Mouse (Mus musculus): ENCODE data around the gene Taf5. TPM values are rescaled to one million over a fixed set of nuclear protein-coding genes. Genes with fewer than 3 reads are reported as not detected.

Gene Taf5
- polyA plus RNA-seq, 1 experiment from 2014 or later, result 4.3 TPM

- 78% methylated on average over 4 of the region's 4 CpGs for WGBS
- Histone ChIP-seq H3K4me2 (replicated peaks; ENCODE audit: low read depth, low read length) (no peak overlapping the region), H3K4me1 (ENCODE audit: insufficient read depth, low read length) (peaks cover 16% of the 10 kb centered on the region), H3K9me3 (ENCODE audit: low read length) (no peaks in the 10 kb centered on the region), H3K27ac (ENCODE audit: low read length) (peak overlapping the region; percentile 73), H3K27me3 (ENCODE audit: insufficient read depth, low read length) (no peaks in the 10 kb centered on the region), H3K9ac (replicated peaks; ENCODE audit: low read length) (no peak overlapping the region), H3K4me3 (ENCODE audit: low read length) (no peak overlapping the region), H3K36me3 (ENCODE audit: insufficient read depth, low read length) (peaks cover 4% of the 10 kb centered on the region; the same call in 1 of the 2 replicates)
- ATAC-seq (ENCODE audit: low FRiP score, low TSS enrichment), result no peak
Observed at GRCm38 (mm10) chr19:47052927-47053326, 14.6 kb upstream of the Taf5 start.

DNA sequence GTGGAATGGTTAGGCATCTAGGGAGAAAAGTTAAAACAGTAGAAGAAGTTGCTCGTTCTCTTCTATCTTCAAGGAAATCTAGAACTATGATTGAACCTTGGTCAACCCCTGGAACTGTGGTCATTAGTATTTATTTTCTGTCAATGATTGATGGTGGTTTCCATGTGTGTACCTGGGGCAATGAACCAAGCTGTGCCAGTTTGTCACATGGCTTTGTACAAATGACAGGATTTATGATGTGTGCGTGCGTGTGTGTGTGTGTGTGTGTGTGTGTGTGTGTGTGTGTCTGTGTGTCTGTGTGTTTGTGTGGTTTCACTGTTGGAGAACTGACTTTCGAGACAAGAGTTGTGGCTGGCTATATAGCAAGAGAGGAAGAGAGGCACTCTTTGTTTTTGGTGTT, 14.1 kb upstream of the Taf5 start:
- WGBS, result 56% methylated on average over 4 of the region's 4 CpGs
- Histone ChIP-seq H3K4me3 (ENCODE audit: low read length) (no peak overlapping the region), H3K9ac (replicated peaks; ENCODE audit: low read length) (no peak overlapping the region), H3K4me2 (replicated peaks; ENCODE audit: low read depth, low read length) (no peak overlapping the region), H3K27me3 (ENCODE audit: insufficient read depth, low read length) (no peaks in the 10 kb centered on the region), H3K36me3 (ENCODE audit: insufficient read depth, low read length) (no peaks in the 10 kb centered on the region), H3K4me1 (ENCODE audit: insufficient read depth, low read length) (peaks cover 16% of the 10 kb centered on the region), H3K9me3 (ENCODE audit: low read length) (no peaks in the 10 kb centered on the region), H3K27ac (ENCODE audit: low read length) (peak overlapping the region; percentile 73)
- ATAC-seq (ENCODE audit: low FRiP score, low TSS enrichment), result no peak; the same call in 1 of the 2 replicates

GRCm38 (mm10) chr19:47057684-47058083, 9.9 kb upstream of the Taf5 start:
- no peak overlapping the region for H3K4me2 ChIP-seq (replicated peaks; ENCODE audit: low read depth, low read length)
- H3K36me3 ChIP-seq (ENCODE audit: insufficient read depth, low read length), result no peaks in the 10 kb centered on the region
- no peak overlapping the region for H3K27ac ChIP-seq (ENCODE audit: low read length)
- no peak for ATAC-seq (ENCODE audit: low FRiP score, low TSS enrichment)
- H3K4me1 ChIP-seq (ENCODE audit: insufficient read depth, low read length), result no peaks in the 10 kb centered on the region
- no peaks in the 10 kb centered on the region for H3K27me3 ChIP-seq (ENCODE audit: insufficient read depth, low read length)
- 69% methylated on average over 1 of the region's 1 CpGs for WGBS
- no peak overlapping the region for H3K9ac ChIP-seq (replicated peaks; ENCODE audit: low read length)
- no peak overlapping the region for H3K4me3 ChIP-seq (ENCODE audit: low read length)
- no peaks in the 10 kb centered on the region for H3K9me3 ChIP-seq (ENCODE audit: low read length)

DNA sequence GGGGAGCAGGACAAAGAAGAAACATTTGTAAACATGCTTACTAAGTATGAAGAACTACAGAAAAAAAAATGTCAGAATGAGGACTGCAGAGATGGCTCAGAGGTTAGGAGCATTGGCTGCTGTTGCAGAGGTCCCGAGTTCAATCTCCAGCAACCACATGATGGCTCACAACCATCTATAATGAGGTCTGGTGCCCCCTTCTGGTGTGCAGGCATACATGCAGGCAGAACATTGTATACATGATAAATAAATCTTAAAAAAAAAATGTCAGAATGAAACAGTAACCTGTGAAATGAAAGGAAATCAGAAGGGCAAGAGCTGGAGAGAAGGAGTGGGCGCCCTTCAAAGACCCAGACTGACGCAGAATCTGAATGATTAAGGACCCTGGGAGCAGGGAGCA, 1.7 kb upstream of the Taf5 start:
- Histone ChIP-seq H3K36me3 (ENCODE audit: insufficient read depth, low read length) (peaks cover under 1% of the 10 kb centered on the region), H3K27ac (ENCODE audit: low read length) (no peak overlapping the region), H3K27me3 (ENCODE audit: insufficient read depth, low read length) (no peaks in the 10 kb centered on the region), H3K4me3 (ENCODE audit: low read length) (no peak overlapping the region), H3K4me1 (ENCODE audit: insufficient read depth, low read length) (peaks cover 16% of the 10 kb centered on the region), H3K9me3 (ENCODE audit: low read length) (no peaks in the 10 kb centered on the region), H3K9ac (replicated peaks; ENCODE audit: low read length) (no peak overlapping the region), H3K4me2 (replicated peaks; ENCODE audit: low read depth, low read length) (no peak overlapping the region)
- 90% methylated on average over 3 of the region's 3 CpGs for WGBS
- no peak for ATAC-seq (ENCODE audit: low FRiP score, low TSS enrichment)

DNA sequence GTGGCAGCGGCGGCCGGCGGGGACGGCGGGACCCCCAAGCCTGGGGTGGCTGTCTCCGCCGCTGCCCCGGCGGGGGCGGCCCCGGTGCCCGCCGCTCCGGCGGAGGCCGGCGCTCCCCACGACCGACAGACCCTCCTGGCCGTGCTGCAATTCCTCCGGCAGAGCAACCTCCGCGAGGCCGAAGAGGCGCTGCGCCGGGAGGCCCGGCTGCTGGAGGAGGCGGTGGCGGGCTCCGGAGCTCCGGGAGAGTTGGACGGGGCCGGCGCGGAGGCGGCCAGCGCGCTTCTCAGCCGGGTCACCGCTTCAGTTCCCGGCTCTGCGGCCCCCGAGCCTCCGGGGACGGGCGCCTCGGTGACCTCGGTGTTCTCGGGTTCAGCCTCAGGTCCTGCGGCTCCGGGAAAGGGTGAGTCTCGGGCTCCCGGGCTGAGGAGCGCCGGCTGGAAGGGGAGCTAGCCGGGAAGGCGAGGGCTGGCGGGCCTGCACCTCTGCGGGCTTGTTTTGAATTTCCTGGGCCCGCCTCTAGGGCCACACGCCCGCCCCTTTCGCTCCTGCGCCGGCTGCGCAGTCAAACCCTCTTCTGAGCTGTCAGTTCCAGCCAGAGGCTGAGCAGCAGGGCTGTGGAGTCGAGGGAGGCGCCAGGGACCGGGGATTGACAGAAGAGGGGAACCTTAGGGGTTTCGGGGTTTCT, 522 bp downstream of the Taf5 start:
- Histone ChIP-seq H3K4me1 (ENCODE audit: insufficient read depth, low read length) (peaks cover 16% of the 10 kb centered on the region), H3K36me3 (ENCODE audit: insufficient read depth, low read length) (peaks cover 16% of the 10 kb centered on the region), H3K4me2 (replicated peaks; ENCODE audit: low read depth, low read length) (peak overlapping the region; percentile 69), H3K27me3 (ENCODE audit: insufficient read depth, low read length) (no peaks in the 10 kb centered on the region), H3K4me3 (ENCODE audit: low read length) (peak overlapping the region; percentile 93), H3K27ac (ENCODE audit: low read length) (peak overlapping the region; percentile 92), H3K9ac (replicated peaks; ENCODE audit: low read length) (peak overlapping the region; percentile 97), H3K9me3 (ENCODE audit: low read length) (no peaks in the 10 kb centered on the region)
- ATAC-seq (ENCODE audit: low FRiP score, low TSS enrichment), result peak; percentile 95
- 0% methylated on average over 60 of the region's 72 CpGs for WGBS

DNA sequence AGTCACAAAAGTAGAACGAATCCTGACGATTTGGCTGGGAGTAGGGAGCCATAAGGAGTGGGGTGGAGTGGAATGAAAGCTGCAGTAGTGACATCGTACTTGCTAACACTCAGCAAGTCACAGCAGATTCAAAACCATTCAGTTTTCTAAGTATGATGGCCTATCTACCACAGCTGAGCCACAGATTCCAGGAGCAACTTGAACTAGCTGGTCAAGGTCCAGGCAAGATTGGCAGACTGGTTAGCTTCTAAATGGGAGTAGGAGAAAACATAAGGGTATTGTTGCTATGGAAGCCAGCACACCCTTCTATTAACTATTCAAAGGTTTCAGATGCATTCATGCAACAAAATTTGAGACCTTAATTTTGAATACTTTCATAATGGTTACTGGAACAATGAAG, 20.7 kb downstream of the Taf5 start:
- Histone ChIP-seq H3K4me2 (replicated peaks; ENCODE audit: low read depth, low read length) (no peak overlapping the region), H3K4me1 (ENCODE audit: insufficient read depth, low read length) (peaks cover 13% of the 10 kb centered on the region), H3K9ac (replicated peaks; ENCODE audit: low read length) (no peak overlapping the region), H3K27me3 (ENCODE audit: insufficient read depth, low read length) (no peaks in the 10 kb centered on the region), H3K27ac (ENCODE audit: low read length) (no peak overlapping the region), H3K36me3 (ENCODE audit: insufficient read depth, low read length) (peaks cover 24% of the 10 kb centered on the region), H3K4me3 (ENCODE audit: low read length) (no peak overlapping the region), H3K9me3 (ENCODE audit: low read length) (no peaks in the 10 kb centered on the region)
- WGBS, result 89% methylated on average over 3 of the region's 3 CpGs
- no peak for ATAC-seq (ENCODE audit: low FRiP score, low TSS enrichment)

DNA sequence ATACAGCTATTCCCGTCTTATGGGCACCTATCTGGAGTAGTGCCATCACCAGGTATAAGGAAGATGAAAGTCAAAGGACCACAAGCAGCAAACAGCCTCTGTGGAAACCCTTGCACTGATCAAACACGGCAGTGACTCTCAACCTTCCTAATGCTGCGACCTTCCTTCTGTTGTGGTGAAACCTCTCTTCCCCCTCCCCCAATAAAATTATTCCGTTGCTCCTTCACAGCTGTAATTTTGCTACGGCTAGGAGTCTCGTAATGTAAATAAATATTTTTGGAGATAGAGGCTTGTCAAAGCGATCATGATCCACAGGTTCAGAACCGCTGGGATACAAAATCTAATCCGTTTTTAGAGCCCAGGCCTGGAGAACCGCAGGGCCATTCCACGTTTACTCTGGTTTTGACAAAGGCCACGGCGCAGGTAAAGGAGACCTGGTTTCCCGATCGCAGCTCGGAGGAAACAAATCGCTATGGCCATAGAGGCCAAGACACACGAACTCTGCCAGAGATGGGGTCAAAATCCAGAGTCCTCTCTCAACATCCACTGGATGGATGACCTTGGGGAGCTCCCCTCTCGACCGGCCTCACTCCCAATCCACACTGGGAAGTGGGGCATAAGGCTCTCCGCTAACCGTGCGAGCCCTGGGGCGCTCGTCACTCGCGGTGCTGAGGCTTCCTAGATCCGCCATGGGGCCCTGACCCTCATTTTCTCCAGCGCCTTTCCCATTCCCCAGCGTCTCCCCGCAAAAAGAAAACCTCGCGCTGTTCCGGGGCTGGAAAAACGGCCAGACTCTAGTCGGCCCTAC, 22.4 kb downstream of the Taf5 start:
- H3K27me3 ChIP-seq (ENCODE audit: insufficient read depth, low read length), result no peaks in the 10 kb centered on the region
- peaks cover 11% of the 10 kb centered on the region for H3K36me3 ChIP-seq (ENCODE audit: insufficient read depth, low read length)
- no peaks in the 10 kb centered on the region for H3K9me3 ChIP-seq (ENCODE audit: low read length)
- peak overlapping the region; percentile 88 for H3K4me2 ChIP-seq (replicated peaks; ENCODE audit: low read depth, low read length)
- 1% methylated on average over 36 of the region's 36 CpGs for WGBS
- peak overlapping the region; percentile 90 for H3K27ac ChIP-seq (ENCODE audit: low read length)
- H3K4me1 ChIP-seq (ENCODE audit: insufficient read depth, low read length), result peaks cover 13% of the 10 kb centered on the region
- peak overlapping the region; percentile 87 for H3K9ac ChIP-seq (replicated peaks; ENCODE audit: low read length)
- peak overlapping the region; percentile 99 for H3K4me3 ChIP-seq (ENCODE audit: low read length)
- peak; percentile 79; the same call in 1 of the 2 replicates for ATAC-seq (ENCODE audit: low FRiP score, low TSS enrichment)

GRCm38 (mm10) chr19:47090550-47091156, 23.1 kb downstream of the Taf5 start, which contains the start of the genes Usmg5 and Pdcd11:
Gene Usmg5 (minus strand): TSS chr19:47090647.
Gene Pdcd11 (plus strand): TSS chr19:47090768.
- ATAC-seq (ENCODE audit: low FRiP score, low TSS enrichment), result peak; percentile 99
- H3K4me2 ChIP-seq (replicated peaks; ENCODE audit: low read depth, low read length), result peak within 1 kb of the TSS; percentile 88
- peak within 1 kb of the TSS; percentile 90 for H3K27ac ChIP-seq (ENCODE audit: low read length)
- peak within 1 kb of the TSS; percentile 99 for H3K4me3 ChIP-seq (ENCODE audit: low read length)
- no peaks in the 10 kb centered on the region for H3K27me3 ChIP-seq (ENCODE audit: insufficient read depth, low read length)
- H3K36me3 ChIP-seq (ENCODE audit: insufficient read depth, low read length), result peaks cover 14% of the 10 kb centered on the region
- no peaks in the 10 kb centered on the region for H3K9me3 ChIP-seq (ENCODE audit: low read length)
- H3K9ac ChIP-seq (replicated peaks; ENCODE audit: low read length), result peak within 1 kb of the TSS; percentile 87
- H3K4me1 ChIP-seq (ENCODE audit: insufficient read depth, low read length), result peaks cover 13% of the 10 kb centered on the region
- WGBS, result under 1% methylated on average over 56 of the region's 56 CpGs

GRCm38 (mm10) chr19:47101080-47101479, 33.5 kb downstream of the Taf5 start:
- H3K4me3 ChIP-seq (ENCODE audit: low read length), result no peak overlapping the region
- no peaks in the 10 kb centered on the region for H3K27me3 ChIP-seq (ENCODE audit: insufficient read depth, low read length)
- WGBS, result 89% methylated on average over 5 of the region's 5 CpGs
- no peak for ATAC-seq (ENCODE audit: low FRiP score, low TSS enrichment)
- no peak overlapping the region for H3K27ac ChIP-seq (ENCODE audit: low read length)
- no peak overlapping the region for H3K4me2 ChIP-seq (replicated peaks; ENCODE audit: low read depth, low read length)
- no peaks in the 10 kb centered on the region for H3K9me3 ChIP-seq (ENCODE audit: low read length)
- H3K4me1 ChIP-seq (ENCODE audit: insufficient read depth, low read length), result no peaks in the 10 kb centered on the region
- no peak overlapping the region for H3K9ac ChIP-seq (replicated peaks; ENCODE audit: low read length)
- peaks cover 79% of the 10 kb centered on the region for H3K36me3 ChIP-seq (ENCODE audit: insufficient read depth, low read length)

All from kidney, embryonic 16.5 days (tissue).